Mouse (Mus musculus) layer of hippocampus, adult 8-10 months (tissue): ENCODE measurements around the gene Olfr469. TPM values are rescaled to one million over a fixed set of nuclear protein-coding genes. Genes with fewer than 3 reads are reported as not detected.
"Not testable (repeated sequence)": the region's sequence is repeated elsewhere in the genome, so short reads cannot be mapped to it uniquely, and the experiment has no call there.

Experiments used
- DNase-seq, 2 experiments: peaks; one replicate each; pipeline ENCODE4 v3.0.0; 2022; ENCODE audit warnings: low spot score in 2 of 2
- total RNA-seq, 4 experiments: library from RNA; stranded (reverse); gene quantifications; 2 replicates each; pipeline ENCODE4 v1.2.4; 2022

The Olfr469 gene
- not detected for total RNA-seq

DNA sequence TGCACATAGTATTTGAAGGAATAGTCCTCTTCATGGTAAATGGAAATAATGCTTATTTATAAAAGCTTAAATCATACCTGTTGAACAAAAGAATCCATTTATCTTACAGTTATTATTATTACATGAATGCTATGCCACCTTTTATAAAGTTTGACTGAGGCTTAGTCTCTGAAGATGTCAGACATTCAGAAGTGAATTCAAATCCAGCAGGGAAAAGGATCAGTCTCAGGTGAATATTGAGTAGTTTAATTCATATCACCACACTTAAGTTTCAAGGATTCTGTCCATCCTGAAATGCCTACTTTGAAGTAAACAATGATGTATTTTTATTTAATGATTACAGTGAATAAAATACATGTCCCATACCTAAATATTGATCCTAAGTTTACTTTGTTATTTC lies at the start of gene Olfr469:
TSS of gene Olfr469 (minus strand) at position 101 of the 400 bp plus-strand sequence.
- DNase-seq, result not testable (repeated sequence)

DNA sequence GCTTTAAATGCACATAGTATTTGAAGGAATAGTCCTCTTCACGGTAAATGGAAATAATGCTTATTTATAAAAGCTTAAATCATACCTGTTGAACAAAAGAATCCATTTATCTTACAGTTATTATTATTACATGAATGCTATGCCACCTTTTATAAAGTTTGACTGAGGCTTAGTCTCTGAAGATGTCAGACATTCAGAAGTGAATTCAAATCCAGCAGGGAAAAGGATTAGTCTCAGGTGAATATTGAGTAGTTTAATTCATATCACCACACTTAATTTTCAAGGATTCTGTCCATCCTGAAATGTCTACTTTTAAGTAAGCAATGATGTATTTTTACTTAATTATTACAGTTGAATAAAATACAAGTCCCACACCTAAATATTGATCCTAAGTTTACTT lies 22.0 kb upstream of the Olfr469 start, which contains the start of gene Olfr470:
TSS of gene Olfr470 (minus strand) at position 101 of the 400 bp plus-strand sequence.
- DNase-seq, result not testable (repeated sequence)

GRCm38 (mm10) chr7:107841719-107842118 lies 16.4 kb upstream of the Olfr469 start:
- no peak for DNase-seq

DNA sequence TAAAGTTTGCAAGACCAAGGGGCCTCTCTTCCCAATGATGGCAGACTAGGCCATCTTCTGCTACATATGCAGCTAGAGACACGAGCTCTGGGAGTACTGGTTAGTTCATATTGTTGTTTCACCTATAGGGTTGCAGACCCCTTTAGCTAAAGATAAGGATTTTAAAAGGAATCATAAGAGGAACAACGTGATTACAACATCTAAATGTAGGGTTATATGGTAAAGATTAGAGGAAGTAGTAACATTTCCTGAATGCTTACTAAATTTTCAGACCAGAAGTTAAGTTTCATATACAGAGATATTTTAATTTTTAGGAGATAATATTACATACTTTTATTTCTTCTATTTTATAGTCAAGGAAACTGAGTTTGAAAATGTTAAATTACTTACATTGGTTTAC lies 1.5 kb downstream of the Olfr469 start:
- not testable (repeated sequence) for DNase-seq

DNA sequence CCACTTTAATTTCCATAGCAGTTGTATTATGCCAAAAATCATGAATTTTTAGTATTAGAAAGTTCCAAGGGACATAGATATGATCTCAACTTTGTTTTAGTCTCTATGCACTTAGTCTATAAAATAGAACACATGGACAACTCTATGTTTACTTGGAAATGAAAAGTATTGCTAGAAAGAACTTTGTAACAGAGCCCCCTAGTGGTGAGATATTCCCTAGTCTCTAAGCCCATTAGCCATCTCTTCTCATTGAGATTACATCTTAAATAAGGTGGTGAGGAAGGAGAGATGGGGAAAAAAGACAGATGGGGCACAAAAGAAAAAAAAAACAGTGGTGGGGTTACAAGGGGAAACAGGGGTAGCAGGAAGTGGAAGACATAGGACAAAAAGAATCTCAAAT lies 5.9 kb downstream of the Olfr469 start:
- DNase-seq, result no peak

GRCm38 (mm10) chr7:107811963-107812362 lies 13.4 kb downstream of the Olfr469 start, which contains the start of gene Olfr467:
TSS of gene Olfr467 (plus strand) at chr7:107812263.
- DNase-seq, result no peak

DNA sequence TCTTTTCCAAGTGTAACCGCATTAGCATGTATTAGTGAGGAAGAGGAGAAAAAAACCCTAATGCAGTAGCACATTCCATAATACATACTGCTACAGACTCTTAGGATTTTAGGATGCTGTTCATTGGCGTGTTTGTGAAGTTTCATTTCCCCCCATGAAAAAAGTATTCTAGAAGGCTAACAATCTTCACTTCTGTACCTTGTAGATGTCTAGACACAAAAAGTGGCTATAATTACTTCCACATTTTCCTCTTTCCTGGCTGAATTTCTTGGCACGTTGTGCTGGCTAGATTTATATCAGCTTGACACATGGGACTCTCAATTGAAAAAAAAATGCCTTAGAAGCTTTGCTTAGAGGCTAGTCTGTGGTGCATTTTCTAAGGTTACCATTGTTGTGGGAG lies 23.2 kb downstream of the Olfr469 start:
- DNase-seq, result no peak

DNA sequence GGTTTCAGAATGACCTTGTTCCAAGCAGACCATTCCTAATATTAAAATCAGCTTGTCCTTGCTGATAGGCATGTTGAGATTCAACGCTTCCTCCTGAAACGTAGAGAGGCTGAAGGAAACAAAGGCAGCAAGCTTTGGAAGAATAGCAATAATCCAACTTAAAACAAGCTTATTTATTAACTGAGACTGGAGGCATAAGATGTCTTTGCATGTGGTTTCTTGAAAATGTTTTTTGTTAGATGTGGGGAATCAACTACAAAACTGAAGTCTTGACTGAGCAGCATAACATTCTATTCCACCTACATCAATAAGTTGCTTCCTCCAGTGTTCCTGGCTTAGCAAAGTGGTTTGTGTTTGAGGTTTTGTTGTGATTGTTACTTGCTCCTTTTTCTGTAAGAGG lies 24.2 kb downstream of the Olfr469 start, which contains the start of gene Ovch2:
TSS of gene Ovch2 (minus strand) at position 101 of the 400 bp plus-strand sequence.
- DNase-seq, result no peak

- DNase-seq, result no peak
Observed at GRCm38 (mm10) chr7:107796500-107796899, 28.8 kb downstream of the Olfr469 start.

- DNase-seq, result peak in 1 of 2 experiments; percentile 7
Observed at GRCm38 (mm10) chr7:107787977-107788620, 37.2 kb downstream of the Olfr469 start.

DNA sequence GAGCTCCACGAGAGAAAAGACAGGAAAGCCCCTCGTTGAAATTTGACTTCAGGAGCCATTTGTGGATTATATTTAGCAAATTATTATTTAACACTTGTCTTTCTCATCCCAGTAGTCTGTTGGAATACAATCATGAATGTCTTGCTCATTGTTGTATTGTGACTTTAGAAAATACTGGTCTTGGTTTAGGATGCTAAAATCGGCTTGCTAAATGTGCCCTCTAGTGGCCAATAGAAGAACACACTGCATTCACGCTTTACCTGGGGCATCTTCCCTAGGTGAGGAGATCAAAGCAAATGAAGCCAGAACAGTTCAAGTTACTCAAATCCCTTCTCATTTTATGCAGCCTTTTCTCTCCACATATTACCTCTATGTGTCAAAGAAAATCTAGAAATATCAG lies 45.7 kb downstream of the Olfr469 start:
- DNase-seq, result no peak

DNA sequence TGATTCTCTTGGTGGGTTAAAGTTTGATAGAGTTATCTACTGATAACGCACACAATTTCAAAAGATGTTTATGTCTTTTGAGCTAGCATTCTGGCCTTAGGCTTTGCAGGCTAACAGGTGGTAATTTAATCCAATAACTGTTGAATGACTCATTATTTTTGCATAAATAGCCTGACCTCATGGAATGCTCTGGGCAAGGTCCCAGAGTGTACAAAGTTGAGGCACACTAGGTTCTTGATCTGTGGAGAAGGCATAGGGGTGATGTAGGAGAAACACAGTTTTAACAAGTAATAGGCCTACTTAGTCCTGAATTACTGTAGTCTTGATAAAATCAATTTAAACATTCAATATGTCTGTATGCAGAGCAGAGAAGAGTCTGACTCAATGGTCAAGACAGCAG lies 47.1 kb downstream of the Olfr469 start:
- DNase-seq, result no peak

DNA sequence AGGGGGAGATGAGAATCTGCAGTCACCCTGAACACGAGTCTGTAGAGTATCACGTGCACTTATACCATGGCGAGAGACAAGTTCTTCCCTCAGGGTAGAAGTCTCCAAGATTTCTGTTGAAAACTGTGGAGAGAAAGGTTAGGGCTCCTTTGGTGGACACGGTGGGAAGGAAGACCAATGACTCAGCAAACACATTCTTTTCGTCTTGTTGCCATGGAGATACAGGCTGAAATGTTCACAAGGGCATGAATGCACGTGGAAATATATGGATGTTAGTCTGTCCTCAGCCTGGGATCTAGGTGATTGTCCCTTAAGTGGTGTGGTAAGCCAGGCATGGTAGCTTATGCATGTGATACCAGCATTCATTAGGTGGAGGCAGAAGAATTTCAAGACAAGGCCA lies 54.5 kb downstream of the Olfr469 start:
- DNase-seq, result no peak

Other genes starting within 250 kb of the Olfr469 start
- gene Ppfibp2, start 230.3 kb downstream of the Olfr469 start, total RNA-seq, result 10 to 100 TPM in 3 of 4 experiments, 1 to 10 TPM in 1; 7.6 to 10.9 (median 10.7) TPM
- gene 5330417H12Rik, start 200.4 kb downstream of the Olfr469 start, total RNA-seq, result not detected
- under 1 TPM in 3 of 4 experiments, not detected in 1; 0.16 to 0.43 (median 0.27) TPM for gene Cyb5r2, start 67.5 kb downstream of the Olfr469 start, total RNA-seq
- not detected for gene Ovch2, start 24.3 kb downstream of the Olfr469 start, total RNA-seq
- not detected for gene Olfr467, start 13.3 kb downstream of the Olfr469 start, total RNA-seq
- not detected for gene Olfr470, start 21.9 kb upstream of the Olfr469 start, total RNA-seq
- under 1 TPM in 1 of 4 experiments, not detected in 3; 0.11 TPM for gene Olfr472, start 72.4 kb upstream of the Olfr469 start, total RNA-seq
- gene Olfr473, start 104.9 kb upstream of the Olfr469 start, total RNA-seq, result not detected
- not detected for gene Olfr474, start 129.1 kb upstream of the Olfr469 start, total RNA-seq
- not detected for gene Olfr476, start 139.3 kb upstream of the Olfr469 start, total RNA-seq
- gene Olfr477, start 161.2 kb upstream of the Olfr469 start, total RNA-seq, result not detected
- not detected for gene Olfr478, start 208.4 kb upstream of the Olfr469 start, total RNA-seq
- not detected for gene Olfr479, start 225.2 kb upstream of the Olfr469 start, total RNA-seq
- not detected for gene Olfr480, start 241.8 kb upstream of the Olfr469 start, total RNA-seq